Comparison of ENCODE assay signal across 8 mouse cellular contexts in the genomic region with DNA sequence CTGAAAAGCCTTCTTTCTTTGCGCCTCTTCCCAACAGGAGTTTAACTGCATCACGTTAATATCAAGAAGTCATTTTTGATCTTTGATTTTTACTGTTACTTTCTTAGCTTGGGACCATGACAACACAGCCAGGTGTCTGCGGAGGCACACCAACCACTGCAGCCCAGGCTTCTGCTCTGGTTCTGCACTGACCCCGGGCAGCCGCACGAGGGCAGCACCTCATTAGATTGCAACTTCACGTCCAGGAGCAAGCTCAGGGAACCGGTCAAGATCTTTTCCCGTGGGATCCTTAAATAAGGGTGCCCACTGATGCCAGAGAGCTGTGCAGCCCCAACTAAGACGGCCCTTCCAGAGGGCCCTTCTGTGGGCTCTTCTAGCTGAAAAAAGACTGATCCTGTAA.
DNase-seq lines count a peak whose midpoint lies in the region; ATAC-seq and TF ChIP-seq lines count a peak whose summit lies in the region.

No protein-coding gene starts in this region.

- no peaks in the 10 kb centered on the region for H3K36me3 ChIP-seq in kidney, postnatal 0 days (ENCODE audit: insufficient read depth, low read length)
- no peaks in the 10 kb centered on the region for H3K36me3 ChIP-seq in liver, embryonic 11.5 days (ENCODE audit: control insufficient read depth, insufficient read depth, low read length)
- no peaks in the 10 kb centered on the region for H3K36me3 ChIP-seq in neural tube, embryonic 15.5 days

- intact Hi-C loops in gastrocnemius, postnatal 14 days (cut with DNase I; ENCODE audit: low total_unique reads) = no loop called here

- peak; percentile 15 for DNase-seq in 416B (ENCODE audit: low read depth)
- peak; percentile 85 for DNase-seq in ZHBTc4 (ENCODE audit: low read depth, low spot score)
- DNase-seq in gastrocnemius, postnatal 14 days = peak; percentile 45
- DNase-seq in kidney, postnatal 0 days (ENCODE audit: low spot score) = peak; percentile 66
- peak; percentile 46 for DNase-seq in liver, embryonic 11.5 days (ENCODE audit: low spot score)
- DNase-seq in urinary bladder, postnatal 36 days (ENCODE audit: low spot score in 2 of 2) = peak; percentile 49 to 54

- no peaks in the 10 kb centered on the region for H3K9me3 ChIP-seq in kidney, postnatal 0 days (replicated peaks; ENCODE audit: low read length)
- no peaks in the 10 kb centered on the region for H3K9me3 ChIP-seq in liver, embryonic 11.5 days (ENCODE audit: control insufficient read depth, low read length)
- no peaks in the 10 kb centered on the region for H3K9me3 ChIP-seq in neural tube, embryonic 15.5 days (replicated peaks)

- no peaks in the 10 kb centered on the region for H3K27me3 ChIP-seq in kidney, postnatal 0 days (ENCODE audit: insufficient read depth, low read length)
- no peaks in the 10 kb centered on the region for H3K27me3 ChIP-seq in liver, embryonic 11.5 days (replicated peaks; ENCODE audit: control insufficient read depth, insufficient read depth, low read length)
- no peaks in the 10 kb centered on the region for H3K27me3 ChIP-seq in neural tube, embryonic 15.5 days (replicated peaks)

- H3K4me2 ChIP-seq in kidney, postnatal 0 days (ENCODE audit: low read length) = no peak overlapping the region
- H3K4me2 ChIP-seq in liver, embryonic 11.5 days = no peak overlapping the region
- no peak overlapping the region for H3K4me2 ChIP-seq in neural tube, embryonic 15.5 days

- WGBS in kidney, postnatal 0 days = 12% methylated on average over 10 of the region's 10 CpGs
- WGBS in liver, embryonic 11.5 days = 12% methylated on average over 10 of the region's 10 CpGs
- WGBS in neural tube, embryonic 15.5 days = 10% methylated on average over 10 of the region's 10 CpGs

- H3K27ac ChIP-seq in kidney, postnatal 0 days = no peak overlapping the region
- no peak overlapping the region for H3K27ac ChIP-seq in liver, embryonic 11.5 days (ENCODE audit: low read depth, low read length)
- H3K27ac ChIP-seq in neural tube, embryonic 15.5 days (replicated peaks) = peak overlapping the region; percentile 63; the same call in 1 of the 2 replicates

- peak; percentile 81 for TF ChIP-seq CTCF in kidney, postnatal 0 days (IDR thresholded peaks at IDR 0.05; ENCODE audit: low read depth)

- H3K4me3 ChIP-seq in kidney, postnatal 0 days (replicated peaks; ENCODE audit: low read depth, low read length) = no peak overlapping the region
- no peak overlapping the region for H3K4me3 ChIP-seq in liver, embryonic 11.5 days (ENCODE audit: low read depth, low read length)
- H3K4me3 ChIP-seq in neural tube, embryonic 15.5 days (replicated peaks) = no peak overlapping the region

- H3K9ac ChIP-seq in kidney, postnatal 0 days (ENCODE audit: low read depth, low read length) = no peak overlapping the region
- no peak overlapping the region for H3K9ac ChIP-seq in liver, embryonic 11.5 days (ENCODE audit: low read depth, low read length)
- no peak overlapping the region for H3K9ac ChIP-seq in neural tube, embryonic 15.5 days (replicated peaks)

- ATAC-seq in common myeloid progenitor, adult 5-6 weeks (replicated peaks; ENCODE audit: low read depth, poor library complexity, severe bottlenecking) = peak; percentile 79
- no peak for ATAC-seq in kidney, postnatal 0 days (replicated peaks; ENCODE audit: low FRiP score, low read depth)
- ATAC-seq in liver, embryonic 11.5 days (replicated peaks; ENCODE audit: low FRiP score) = no peak
- no peak for ATAC-seq in neural tube, embryonic 15.5 days (ENCODE audit: low FRiP score)

- H3K4me1 ChIP-seq in kidney, postnatal 0 days (replicated peaks; ENCODE audit: insufficient read depth, low read length) = no peaks in the 10 kb centered on the region
- no peaks in the 10 kb centered on the region for H3K4me1 ChIP-seq in liver, embryonic 11.5 days (replicated peaks; ENCODE audit: control insufficient read depth, insufficient read depth, low read length)
- peaks cover 21% of the 10 kb centered on the region for H3K4me1 ChIP-seq in neural tube, embryonic 15.5 days

Comparison
In these comparisons a context has a peak if more than half of its experiments do, and no peak if none do; other contexts are left out.
1. DNase-seq: peak in every context shown above with its lines; median percentile 85 in ZHBTc4; 66 in kidney, postnatal 0 days; 52 in urinary bladder, postnatal 36 days; 46 in liver, embryonic 11.5 days; 45 in gastrocnemius, postnatal 14 days; 15 in 416B.